Mouse (Mus musculus) kidney, postnatal 0 days (tissue): ENCODE data around the gene Cyp2c68. TPM values are rescaled to one million over a fixed set of nuclear protein-coding genes. Genes with fewer than 3 reads are reported as not detected.
"Not testable (repeated sequence)": the region's sequence is repeated elsewhere in the genome, so short reads cannot be mapped to it uniquely, and the experiment has no call there.

ENCODE experiments used
- ATAC-seq: fragments of 200-750 bp; cut with Nextera tagmentation; replicated peaks from 2 replicates; pipeline ENCODE4 v1.8.0; 2017; ENCODE audit warnings: low read depth, moderate number of reproducible peaks, moderate TSS enrichment, moderate library complexity; ENCODE audit not compliant: low FRiP score
- DNase-seq: peaks from one replicate; pipeline ENCODE4 v3.0.0-alpha.2; 2016; ENCODE audit warnings: low spot score
- H3K27ac ChIP-seq: fragments of 300-500 bp; sonication (generic); 2 replicates; pipeline ENCODE4 v1.5.1; 2014; ENCODE audit warnings: mild to moderate bottlenecking
- H3K27me3 ChIP-seq: fragments of 300-500 bp; sonication (generic); 2 replicates; pipeline ENCODE4 v1.6.1; 2014; ENCODE audit warnings: low read length, mixed read lengths; ENCODE audit not compliant: insufficient read depth
- H3K36me3 ChIP-seq: fragments of 300-500 bp; sonication (generic); 2 replicates; pipeline ENCODE4 v1.6.1; 2014; ENCODE audit warnings: low read length, mixed read lengths; ENCODE audit not compliant: insufficient read depth
- H3K4me1 ChIP-seq: fragments of 300-500 bp; sonication (generic); replicated peaks from 2 replicates; pipeline ENCODE4 v1.6.1; 2014; ENCODE audit warnings: antibody characterized with exemption, low read length, mixed read lengths; ENCODE audit not compliant: insufficient read depth
- H3K4me2 ChIP-seq: fragments of 300-500 bp; sonication (generic); 2 replicates; pipeline ENCODE4 v1.6.1; 2014; ENCODE audit warnings: mild to moderate bottlenecking, low read length, moderate library complexity, mixed read lengths
- H3K4me3 ChIP-seq: fragments of 300-500 bp; sonication (generic); replicated peaks from 2 replicates; pipeline ENCODE4 v1.5.1; 2014; ENCODE audit warnings: low read depth, low read length
- H3K9ac ChIP-seq: fragments of 300-500 bp; sonication (generic); 2 replicates; pipeline ENCODE4 v1.6.1; 2014; ENCODE audit warnings: low read depth, low read length
- H3K9me3 ChIP-seq: fragments of 300-500 bp; sonication (generic); replicated peaks from 2 replicates; pipeline ENCODE4 v1.6.1; 2016; ENCODE audit warnings: low read length, inconsistent platforms, mixed read lengths
- CTCF ChIP-seq: IDR thresholded peaks from 2 replicates; pipeline ENCODE4 v1.5.1; 2016; ENCODE audit warnings: antibody characterized with exemption, low read depth, mild to moderate bottlenecking, moderate library complexity
- WGBS: fragments of 180-500 bp; shearing (Covaris S2); extraction: QIAGEN DNeasy Blood & Tissue Kit; methylation state at CpG from one replicate; pipeline ENCODE4 v1.1.7; 2014; 5-methylcytosine and 5-hydroxymethylcytosine counted together
- polyA plus RNA-seq: library from polyadenylated mRNA; unstranded; fragments of >200 nt; fragmentation: Nextera tagmentation; extraction: Ambion mirVana; gene quantifications from 2 replicates; pipeline ENCODE4 v1.2.1, GENCODE M21; 2015

The Cyp2c68 gene
- polyA plus RNA-seq, 1 experiment from 2014 or later: not detected

DNA sequence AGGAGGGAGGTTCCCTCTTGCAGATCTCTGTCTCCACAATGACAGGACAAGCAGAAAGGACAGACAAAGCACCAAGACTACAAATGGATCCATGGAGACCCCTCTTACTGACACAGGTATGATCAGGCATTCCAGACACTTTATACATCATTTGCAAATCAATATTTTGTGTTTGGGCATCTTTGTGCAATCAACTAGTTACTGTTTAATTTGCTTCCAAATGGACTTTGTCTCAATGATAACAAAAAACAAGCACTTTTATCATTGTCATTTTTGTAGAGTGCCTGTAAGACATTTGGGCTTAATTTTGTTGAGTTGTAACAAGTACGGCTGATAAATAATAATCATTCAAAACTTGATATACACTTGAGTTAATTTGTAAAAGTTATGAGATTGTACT is 91.9 kb downstream of the Cyp2c68 start, which contains the start of gene Cyp2c67:
TSS of gene Cyp2c67 (minus strand) at position 114 of the 400 bp plus-strand sequence.
- Histone ChIP-seq H3K36me3 (no peaks in the 10 kb centered on the region), H3K9me3 (no peaks in the 10 kb centered on the region; the same call in 1 of the 2 replicates), H3K4me3 (no peak within 1 kb of the TSS), H3K4me2 (no peak within 1 kb of the TSS), H3K4me1 (no peaks in the 10 kb centered on the region), H3K27ac (no peak within 1 kb of the TSS), H3K9ac (no peak within 1 kb of the TSS), H3K27me3 (no peaks in the 10 kb centered on the region)
- TF ChIP-seq CTCF: no peak
- DNase-seq: no peak
- ATAC-seq: no peak
- WGBS: 93% methylated on average over 1 of the region's 1 CpGs

- ATAC-seq: no peak
- H3K4me2 ChIP-seq: no peak overlapping the region
- TF ChIP-seq CTCF: no peak
- no peak overlapping the region for H3K9ac ChIP-seq
- H3K4me3 ChIP-seq: no peak overlapping the region
- H3K27ac ChIP-seq: no peak overlapping the region
- H3K9me3 ChIP-seq: no peaks in the 10 kb centered on the region; the same call in 1 of the 2 replicates
- H3K27me3 ChIP-seq: no peaks in the 10 kb centered on the region
- no peaks in the 10 kb centered on the region for H3K4me1 ChIP-seq
- no peaks in the 10 kb centered on the region for H3K36me3 ChIP-seq
- 89% methylated on average over 9 of the region's 9 CpGs for WGBS
- no peak for DNase-seq
These were observed 93.3 kb downstream of the Cyp2c68 start for GRCm38 (mm10) chr19:39647519-39647918.

- not testable (repeated sequence) for H3K9me3 ChIP-seq, ATAC-seq, H3K36me3 ChIP-seq, DNase-seq, H3K9ac ChIP-seq, H3K4me1 ChIP-seq, H3K4me2 ChIP-seq, H3K27ac ChIP-seq, H3K4me3 ChIP-seq, H3K27me3 ChIP-seq
- WGBS: 90% methylated on average over 7 of the region's 7 CpGs
These were observed 96.3 kb downstream of the Cyp2c68 start for GRCm38 (mm10) chr19:39644551-39644950.

Other genes starting within 250 kb of the Cyp2c68 start
- not detected in 2 replicates for gene Cyp2c39, start 230.2 kb downstream of the Cyp2c68 start, polyA plus RNA-seq
- gene Cyp2c67, start 92.0 kb downstream of the Cyp2c68 start, polyA plus RNA-seq: not detected in 2 replicates
- not detected in 2 replicates for gene Cyp2c40, start 71.8 kb upstream of the Cyp2c68 start, polyA plus RNA-seq
- gene Cyp2c69, start 145.7 kb upstream of the Cyp2c68 start, polyA plus RNA-seq: not detected in 2 replicates